Mouse (Mus musculus) MEL (cell line): ENCODE measurements at regions not wholly inside any gene's neighbourhood (a gene's known extent, or its start where the extent isn't known, plus 50 kb on each side); places are given as distances from the start of the nearest gene placed in this dataset.

Source experiments
- DNase-seq: peaks from one replicate; pipeline ENCODE4 v3.0.0; 2011; ENCODE audit warnings: low read depth, low spot score
- H3K27ac ChIP-seq: 2 replicates; pipeline ENCODE4 v1.5.1; 2012; ENCODE audit warnings: low read depth, mild to moderate bottlenecking, control low read depth, low read length, moderate library complexity; ENCODE audit not compliant: control insufficient read depth
- H3K27me3 ChIP-seq, 2 experiments: fragments of 150-350 bp in 1 of 2; sonication (generic) in 1 of 2; 2 replicates each; pipeline ENCODE4 v1.6.1; 2012; ENCODE audit warnings: low read length in 2 of 2, mild to moderate bottlenecking in 2 of 2, improper control_type of control experiment in 1 of 2, moderate library complexity in 1 of 2; ENCODE audit not compliant: insufficient read depth in 2 of 2, control insufficient read depth in 1 of 2
- H3K36me3 ChIP-seq, 2 experiments: 2 replicates each; pipeline ENCODE4 v1.6.1; 2012 to 2014; ENCODE audit warnings: low read length in 2 of 2, improper control_type of control experiment in 1 of 2, inconsistent platforms in 1 of 2, mild to moderate bottlenecking in 1 of 2; ENCODE audit not compliant: insufficient read depth in 2 of 2, control insufficient read depth in 1 of 2
- H3K4me1 ChIP-seq, 2 experiments: fragments of 150-350 bp in 1 of 2; sonication (generic) in 1 of 2; 2 replicates each; pipeline ENCODE4 v1.6.1; 2012; ENCODE audit warnings: low read length in 2 of 2, improper control_type of control experiment in 1 of 2, mild to moderate bottlenecking in 1 of 2; ENCODE audit not compliant: insufficient read depth in 2 of 2, control insufficient read depth in 1 of 2
- H3K4me3 ChIP-seq, 2 experiments: fragments of 150-350 bp in 1 of 2; sonication (generic) in 1 of 2; 2 replicates each; pipeline ENCODE4 v1.5.1; 2012; ENCODE audit warnings: low read depth in 2 of 2, low read length in 2 of 2, mild to moderate bottlenecking in 2 of 2, moderate library complexity in 2 of 2, control low read depth in 1 of 2, improper control_type of control experiment in 1 of 2; ENCODE audit not compliant: control insufficient read depth in 1 of 2, insufficient read depth in 1 of 2
- H3K79me2 ChIP-seq: 2 replicates; pipeline ENCODE4 v1.6.1; 2012; ENCODE audit warnings: mild to moderate bottlenecking, low read length, moderate library complexity; ENCODE audit not compliant: control insufficient read depth, poor library complexity, insufficient read depth
- H3K9ac ChIP-seq: 2 replicates; pipeline ENCODE4 v1.6.1; 2012; ENCODE audit warnings: low read depth, mild to moderate bottlenecking, control low read depth, low read length, moderate library complexity; ENCODE audit not compliant: control insufficient read depth, poor library complexity, severe bottlenecking
- H3K9me3 ChIP-seq: fragments of 150-350 bp; sonication (generic); replicated peaks from 2 replicates; pipeline ENCODE4 v1.6.1; 2012; ENCODE audit warnings: mild to moderate bottlenecking, low read length, improper control_type of control experiment, moderate library complexity; ENCODE audit not compliant: insufficient read depth
- BHLHE40 ChIP-seq: IDR thresholded peaks from 2 replicates; pipeline ENCODE4 v1.6.1; 2012; ENCODE audit warnings: low read depth, mild to moderate bottlenecking, inconsistent platforms, low read length, improper control_type of control experiment, borderline replicate concordance
- CTCF ChIP-seq, 3 experiments: IDR thresholded peaks in 2 of 3; conservative IDR thresholded peaks in 1 of 3; 2 replicates each; pipeline ENCODE4 v1.5.1; 2011 to 2012; ENCODE audit warnings: low read length in 3 of 3, low read depth in 2 of 3, mild to moderate bottlenecking in 2 of 3, improper control_type of control experiment in 1 of 3, inconsistent platforms in 1 of 3, mixed read lengths in 1 of 3, moderate library complexity in 1 of 3; ENCODE audit not compliant: control insufficient read depth in 1 of 3, insufficient read depth in 1 of 3, poor library complexity in 1 of 3, severe bottlenecking in 1 of 3
- GATA1 ChIP-seq: IDR thresholded peaks from 2 replicates; pipeline ENCODE4 v1.6.1; 2011; ENCODE audit warnings: low read depth, low read length, improper control_type of control experiment
- KAT2A ChIP-seq: conservative IDR thresholded peaks from 2 replicates; pipeline ENCODE4 v1.6.1; 2012; ENCODE audit warnings: low read depth, low read length, improper control_type of control experiment, inconsistent platforms
- MAFK ChIP-seq: IDR thresholded peaks from 2 replicates; pipeline ENCODE4 v1.6.1; 2011; ENCODE audit warnings: low read depth, mild to moderate bottlenecking, low read length, improper control_type of control experiment, borderline replicate concordance
- MXI1 ChIP-seq: IDR thresholded peaks from 2 replicates; pipeline ENCODE4 v1.6.1; 2011; ENCODE audit warnings: mild to moderate bottlenecking, low read depth, low read length, improper control_type of control experiment
- MYB ChIP-seq: IDR thresholded peaks from 2 replicates; pipeline ENCODE4 v1.6.1; 2011; ENCODE audit warnings: mild to moderate bottlenecking, low read depth, low read length, improper control_type of control experiment
- NELFE ChIP-seq: IDR thresholded peaks from 2 replicates; pipeline ENCODE4 v1.6.1; 2011; ENCODE audit warnings: low read depth, low read length, improper control_type of control experiment
- NRF1 ChIP-seq: IDR thresholded peaks from 2 replicates; pipeline ENCODE4 v1.6.1; 2014; ENCODE audit warnings: low read depth, mild to moderate bottlenecking, inconsistent platforms, low read length, improper control_type of control experiment, moderate library complexity; ENCODE audit not compliant: poor library complexity, insufficient read depth, severe bottlenecking
- POLR2AphosphoS2 ChIP-seq: IDR thresholded peaks from 2 replicates; pipeline ENCODE4 v1.6.1; 2011; ENCODE audit warnings: low read length, improper control_type of control experiment
- POLR2AphosphoS5 ChIP-seq: IDR thresholded peaks from 2 replicates; pipeline ENCODE4 v1.6.1; 2012; ENCODE audit warnings: low read depth, borderline replicate concordance, mild to moderate bottlenecking, inconsistent platforms, low read length, moderate library complexity, mixed read lengths
- SMC3 ChIP-seq: IDR thresholded peaks from 2 replicates; pipeline ENCODE4 v1.6.1; 2011; ENCODE audit warnings: low read depth, low read length, improper control_type of control experiment
- TAL1 ChIP-seq: IDR thresholded peaks from 2 replicates; pipeline ENCODE4 v1.6.1; 2012; ENCODE audit warnings: mild to moderate bottlenecking, inconsistent platforms, low read length, moderate library complexity, mixed read lengths
- TBP ChIP-seq: IDR thresholded peaks from 2 replicates; pipeline ENCODE4 v1.8.0; 2011; ENCODE audit warnings: low read depth, low read length, improper control_type of control experiment
- UBTF ChIP-seq: IDR thresholded peaks from 2 replicates; pipeline ENCODE4 v1.6.1; 2012; ENCODE audit warnings: low read depth, mild to moderate bottlenecking, inconsistent platforms, low read length, improper control_type of control experiment, moderate library complexity, borderline replicate concordance; ENCODE audit not compliant: insufficient read depth
- USF2 ChIP-seq, 2 experiments: IDR thresholded peaks; 2 replicates each; pipeline ENCODE4 v1.6.1; 2011 to 2012; ENCODE audit warnings: improper control_type of control experiment in 2 of 2, low read length in 2 of 2, borderline replicate concordance in 1 of 2, inconsistent platforms in 1 of 2, low read depth in 1 of 2, mild to moderate bottlenecking in 1 of 2; ENCODE audit not compliant: insufficient read depth in 1 of 2
- ZMIZ1 ChIP-seq: IDR thresholded peaks from 2 replicates; pipeline ENCODE4 v1.6.1; 2012; ENCODE audit warnings: low read depth, mild to moderate bottlenecking, inconsistent platforms, low read length, improper control_type of control experiment, moderate library complexity

GRCm38 (mm10) chr5:67189376-67189901 lies 70.9 kb upstream of the Tmem33 start:
- no peak overlapping the region for H3K27ac ChIP-seq
- TF ChIP-seq UBTF: no peak
- TF ChIP-seq SMC3: no peak
- TF ChIP-seq GATA1: no peak
- TF ChIP-seq NELFE: no peak
- TF ChIP-seq USF2 (IDR thresholded peaks at IDR 0.05; ENCODE audit: borderline replicate concordance in 1 of 2, insufficient read depth in 1 of 2, low read depth in 1 of 2, low read length in 2 of 2): no peak
- TF ChIP-seq ZMIZ1: no peak
- no peak for TF ChIP-seq TAL1
- TF ChIP-seq NRF1: no peak
- TF ChIP-seq KAT2A: no peak
- TF ChIP-seq BHLHE40: no peak
- no peak for TF ChIP-seq MXI1
- no peak for TF ChIP-seq TBP
- no peak for TF ChIP-seq POLR2AphosphoS2
- TF ChIP-seq POLR2AphosphoS5: no peak
- TF ChIP-seq MYB: no peak
- H3K4me3 ChIP-seq: no peak overlapping the region

GRCm38 (mm10) chr5:67194065-67194464 lies 66.3 kb upstream of the Tmem33 start:
- H3K36me3 ChIP-seq: no peaks in the 10 kb centered on the region
- no peak overlapping the region for H3K4me3 ChIP-seq
- no peaks in the 10 kb centered on the region for H3K79me2 ChIP-seq
- H3K9ac ChIP-seq: no peak overlapping the region
- no peak overlapping the region for H3K27ac ChIP-seq
- H3K4me1 ChIP-seq: no peaks in the 10 kb centered on the region
- H3K27me3 ChIP-seq: no peaks in the 10 kb centered on the region
- no peak for TF ChIP-seq CTCF (IDR thresholded peaks at IDR 0.05 in 2 of 3, conservative IDR thresholded peaks at IDR 0.05 in 1 of 3; ENCODE audit: control insufficient read depth in 1 of 3, insufficient read depth in 1 of 3, low read depth in 2 of 3, low read length in 3 of 3, poor library complexity in 1 of 3, severe bottlenecking in 1 of 3)
- TF ChIP-seq GATA1: no peak
- TF ChIP-seq MXI1: no peak
- TF ChIP-seq MAFK: no peak
- TF ChIP-seq, all 39 proteins: peak for 0
- no peaks in the 10 kb centered on the region for H3K9me3 ChIP-seq
- DNase-seq: no peak

More at GRCm38 (mm10) chr5:67189376-67189901, 70.9 kb upstream of the Tmem33 start:
- Histone ChIP-seq H3K9ac (no peak overlapping the region), H3K9me3 (no peaks in the 10 kb centered on the region), H3K79me2 (no peaks in the 10 kb centered on the region), H3K36me3 (no peaks in the 10 kb centered on the region), H3K27me3 (no peaks in the 10 kb centered on the region), H3K4me1 (no peaks in the 10 kb centered on the region)
- DNase-seq: no peak
